Mouse (Mus musculus): Measurements from ENCODE around the gene Tmem143.

DNA sequence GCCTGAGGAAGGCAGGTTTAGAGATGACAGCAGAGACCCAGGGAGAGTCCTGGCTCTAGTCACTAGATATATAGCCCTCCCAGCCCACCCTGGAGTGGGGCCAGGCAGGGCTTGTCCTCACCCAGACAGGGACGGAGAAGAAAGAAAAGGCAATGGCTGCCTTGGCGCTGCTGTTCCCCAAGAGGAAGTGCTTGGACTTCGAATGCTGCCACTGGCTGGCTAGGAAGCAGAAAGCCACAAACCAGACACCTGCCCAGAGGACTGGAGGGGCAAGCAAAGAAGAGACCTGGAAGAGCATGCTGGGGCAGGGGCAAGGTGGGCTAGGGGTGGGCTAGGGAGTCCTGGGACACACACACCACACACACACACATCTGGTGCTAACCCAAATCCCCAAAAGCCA lies 9.5 kb upstream of the Tmem143 start:
- no peak for TF ChIP-seq POLR2A (IDR thresholded peaks at IDR 0.05; ENCODE audit: borderline replicate concordance, extremely low read depth, low read depth, low read length)
- TF ChIP-seq CTCF (IDR thresholded peaks at IDR 0.05; ENCODE audit: insufficient read depth, low read length), result no peak

Data from lung, adult 2 months (tissue).